Mouse (Mus musculus) cortical plate, adult 2 months (tissue): ENCODE measurements at regions not wholly inside any gene's neighbourhood (a gene's known extent, or its start where the extent isn't known, plus 50 kb on each side); places are given as distances from the start of the nearest gene placed in this dataset.

Experiments used
- H3K27ac ChIP-seq: fragments of 200-500 bp; 2 replicates; pipeline ENCODE4 v1.5.1; 2012; ENCODE audit warnings: low read length, control low read depth, inconsistent platforms; ENCODE audit not compliant: insufficient read depth
- H3K4me1 ChIP-seq: fragments of 200-500 bp; 2 replicates; pipeline ENCODE4 v1.6.1; 2011; ENCODE audit warnings: low read length; ENCODE audit not compliant: control insufficient read depth, insufficient read depth
- H3K4me3 ChIP-seq: fragments of 200-500 bp; 2 replicates; pipeline ENCODE4 v1.5.1; 2011; ENCODE audit warnings: mild to moderate bottlenecking, low read length, control low read depth; ENCODE audit not compliant: insufficient read depth
- CTCF ChIP-seq: fragments of 200-500 bp; IDR thresholded peaks from 2 replicates; pipeline ENCODE4 v1.5.1; 2011; ENCODE audit warnings: mild to moderate bottlenecking, control low read depth, low read length; ENCODE audit not compliant: insufficient read depth; ENCODE audit errors: extremely low read depth
- POLR2A ChIP-seq: fragments of 200-500 bp; IDR thresholded peaks from 2 replicates; pipeline ENCODE4 v1.6.1; 2011; ENCODE audit warnings: mild to moderate bottlenecking, low read length, control low read depth; ENCODE audit not compliant: insufficient read depth; ENCODE audit errors: extremely low read depth

DNA sequence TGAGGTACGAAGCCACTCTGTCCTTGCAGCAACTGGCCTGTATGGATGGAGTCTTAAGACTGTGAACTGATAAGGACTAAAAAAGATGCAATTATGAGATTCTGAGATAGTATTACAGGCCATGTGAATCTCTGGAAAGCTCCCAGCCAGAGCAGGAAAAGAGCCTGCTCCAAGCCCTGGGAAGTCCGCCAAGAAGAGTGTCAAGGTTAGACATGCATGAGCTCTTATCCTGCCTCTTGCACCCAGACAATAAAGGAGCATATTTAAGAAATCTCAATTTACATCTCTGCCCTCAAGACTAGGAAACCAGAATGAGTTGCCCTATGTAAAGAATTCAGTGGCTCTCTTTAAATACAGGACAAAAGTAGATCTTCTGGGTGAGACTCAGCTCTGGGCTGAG lies 90.8 kb upstream of the Tac1 start:
- Histone ChIP-seq H3K4me1 (no peaks in the 10 kb centered on the region), H3K4me3 (no peak overlapping the region), H3K27ac (no peak overlapping the region)
- no peak for TF ChIP-seq CTCF
- no peak for TF ChIP-seq POLR2A

DNA sequence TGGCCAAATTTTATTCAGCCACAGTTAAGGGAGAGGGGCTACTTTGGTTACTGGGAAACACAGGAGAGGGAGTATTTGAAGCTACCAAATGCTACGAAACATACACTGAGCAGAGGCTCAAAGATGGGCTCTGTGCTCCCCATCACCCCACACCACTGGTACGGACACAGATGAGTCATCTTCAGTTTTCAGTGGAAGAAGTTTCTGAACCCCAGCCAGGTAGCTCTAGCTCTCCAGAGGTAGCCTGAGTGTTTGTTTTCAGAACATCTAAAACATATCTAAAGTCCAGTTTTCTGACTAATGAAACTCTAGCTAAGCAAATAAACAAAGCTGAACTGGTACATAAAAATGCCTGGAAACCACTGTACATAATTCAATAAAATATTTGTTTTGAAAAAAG lies 90.3 kb upstream of the Tac1 start:
- no peak overlapping the region for H3K4me3 ChIP-seq
- no peak for TF ChIP-seq POLR2A
- TF ChIP-seq CTCF = no peak
- H3K27ac ChIP-seq = no peak overlapping the region
- H3K4me1 ChIP-seq = no peaks in the 10 kb centered on the region

DNA sequence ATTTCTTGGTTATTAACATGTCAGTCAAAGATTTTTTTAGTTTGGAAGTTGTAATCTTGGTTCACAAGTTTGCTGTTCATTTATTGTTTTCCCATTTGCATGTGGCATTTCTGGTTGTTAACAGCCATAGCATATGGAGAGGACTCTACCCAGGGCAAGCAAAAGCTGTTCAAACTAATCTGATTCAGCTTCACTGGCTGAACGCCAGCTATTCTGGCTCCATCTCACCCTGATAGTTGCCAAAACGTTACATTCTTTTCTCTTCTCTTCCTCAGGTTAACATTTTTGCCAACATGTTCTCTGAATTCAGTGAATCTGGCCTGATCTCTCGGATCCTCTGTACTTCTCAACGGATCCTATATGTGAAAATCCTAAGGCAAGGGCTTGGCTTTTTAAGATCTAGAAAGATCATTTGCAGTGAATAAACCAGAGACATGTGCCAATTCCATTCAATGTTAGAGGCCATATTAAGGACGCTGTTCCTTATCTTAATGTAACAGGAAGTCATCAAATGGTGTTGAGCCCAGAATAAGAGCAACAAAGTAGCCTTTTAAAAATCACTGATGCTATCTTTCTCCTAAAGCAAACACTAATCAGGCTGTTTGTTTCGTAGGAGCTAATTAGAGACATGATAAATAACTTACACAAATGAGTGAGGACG lies 82.2 kb upstream of the Tac1 start:
- Histone ChIP-seq H3K4me3 (no peak overlapping the region), H3K4me1 (no peaks in the 10 kb centered on the region), H3K27ac (no peak overlapping the region)
- TF ChIP-seq POLR2A (no peak), CTCF (no peak)

DNA sequence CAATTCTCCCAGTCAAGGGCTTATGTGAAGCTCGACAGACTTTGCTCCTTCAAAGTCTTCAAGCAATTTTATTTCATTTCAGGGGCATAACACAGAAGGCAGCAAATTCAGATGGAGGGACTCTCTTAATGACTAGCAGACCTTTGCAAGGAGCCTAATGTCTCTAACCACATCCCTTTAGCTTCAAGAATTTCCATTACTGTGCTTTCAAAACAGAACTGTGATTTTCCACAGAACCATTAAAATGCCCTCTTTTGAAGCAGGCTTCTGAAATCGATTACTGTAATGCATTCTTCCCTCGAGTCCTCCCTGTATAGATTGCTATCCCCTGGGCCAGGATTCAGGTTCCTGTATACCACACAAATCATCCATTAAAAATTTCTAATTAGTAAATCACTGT lies 80.9 kb upstream of the Tac1 start:
- H3K4me3 ChIP-seq = no peak overlapping the region
- no peaks in the 10 kb centered on the region for H3K4me1 ChIP-seq
- no peak for TF ChIP-seq POLR2A
- no peak for TF ChIP-seq CTCF
- H3K27ac ChIP-seq = no peak overlapping the region

DNA sequence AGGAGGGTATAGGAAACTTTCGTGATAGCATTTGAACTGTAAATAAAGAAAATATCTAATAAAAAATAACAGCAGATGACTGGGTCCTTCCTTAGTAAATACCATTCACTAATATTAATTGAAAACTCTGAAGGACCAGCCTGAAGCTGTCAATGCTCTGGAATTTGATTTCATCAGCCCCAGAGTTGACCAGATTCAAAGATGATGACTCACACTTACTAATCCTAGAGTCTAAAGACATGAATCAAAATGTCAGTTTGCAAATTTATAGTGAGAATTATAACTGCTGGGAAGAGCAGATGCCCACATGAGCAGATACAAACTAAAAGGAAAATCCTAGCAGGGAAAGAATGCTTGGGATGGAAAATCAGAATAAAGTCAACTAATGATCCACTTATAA lies 77.8 kb upstream of the Tac1 start:
- Histone ChIP-seq H3K4me3 (no peak overlapping the region), H3K27ac (no peak overlapping the region), H3K4me1 (no peaks in the 10 kb centered on the region)
- TF ChIP-seq CTCF = no peak
- TF ChIP-seq POLR2A = no peak

DNA sequence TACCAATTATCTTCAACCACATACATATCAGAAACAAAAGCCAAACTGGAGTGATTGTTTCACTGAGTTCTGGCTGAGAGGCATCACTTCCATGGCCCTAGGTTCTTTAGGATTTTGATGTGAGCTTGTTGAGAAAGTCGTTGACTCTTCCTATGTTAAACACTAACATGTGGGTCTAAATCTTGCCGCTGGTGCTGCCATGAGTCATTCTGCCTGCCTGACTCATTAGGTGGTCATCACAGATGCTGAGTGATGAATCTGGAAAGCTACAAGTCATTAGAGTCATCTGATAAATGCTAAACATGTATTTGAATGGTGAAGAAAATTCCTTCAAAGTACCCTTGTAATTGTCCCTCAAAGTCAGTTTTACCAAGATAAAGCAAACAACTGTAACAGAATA lies 60.4 kb upstream of the Tac1 start:
- H3K27ac ChIP-seq = no peak overlapping the region
- TF ChIP-seq CTCF = no peak
- no peak for TF ChIP-seq POLR2A

DNA sequence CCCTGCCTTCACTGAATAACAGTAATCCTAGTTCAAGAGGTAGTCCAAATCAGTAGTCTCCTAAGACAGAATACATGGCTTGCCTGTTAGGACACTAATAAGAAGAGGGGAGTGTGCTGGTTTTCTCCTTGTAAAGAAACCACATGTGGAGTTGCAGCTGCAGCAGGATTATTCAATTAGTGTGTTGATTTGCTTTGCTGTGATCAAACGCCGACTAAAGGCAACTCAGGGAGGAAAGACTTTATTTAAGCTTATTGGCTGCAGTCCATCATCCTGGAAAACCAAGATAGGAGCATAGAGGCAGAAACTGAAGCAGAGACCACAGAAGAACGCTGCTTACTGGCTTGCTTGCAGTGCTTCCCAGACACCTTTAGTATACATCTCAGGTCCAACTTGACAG lies 57.9 kb upstream of the Tac1 start:
- TF ChIP-seq POLR2A (no peak), CTCF (no peak)
- H3K27ac ChIP-seq = no peak overlapping the region
- H3K4me1 ChIP-seq = no peaks in the 10 kb centered on the region
- H3K4me3 ChIP-seq = no peak overlapping the region

More for the DNA sequence above, 60.4 kb upstream of the Tac1 start:
- H3K4me3 ChIP-seq = no peak overlapping the region
- no peaks in the 10 kb centered on the region for H3K4me1 ChIP-seq
